Mouse (Mus musculus): ENCODE results near the gene Ccdc180. TPM values are rescaled to one million over a fixed set of nuclear protein-coding genes. Genes with fewer than 3 reads are reported as not detected.

Gene Ccdc180
- total and polyA plus RNA-seq, 3 experiments: 0.20 TPM; not detected in 2

DNA sequence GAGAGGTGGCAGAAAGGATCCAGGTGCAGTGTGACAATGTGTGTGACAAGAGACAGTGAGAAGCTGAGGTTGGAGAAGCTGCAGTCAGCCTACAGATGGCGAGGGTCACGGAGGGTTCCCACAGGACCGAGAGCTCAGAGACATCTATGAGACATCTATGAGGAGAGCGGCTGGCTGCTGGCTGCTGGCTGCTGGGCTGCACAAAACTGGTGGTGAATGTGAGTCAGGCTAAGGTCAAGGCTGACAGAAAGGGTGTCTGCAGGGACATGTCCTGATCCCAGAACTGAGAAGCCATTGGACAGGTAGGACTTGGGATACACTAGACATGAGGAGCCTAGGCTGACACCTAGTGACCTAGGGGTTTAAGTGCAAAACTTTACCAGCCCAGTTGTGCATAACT is 33.9 kb downstream of the Ccdc180 start:
- DNase-seq (ENCODE audit: extremely low read depth): no peak
- Histone ChIP-seq H3K27me3 (replicated peaks) (peaks cover 34% of the 10 kb centered on the region), H3K79me2 (replicated peaks; ENCODE audit: control insufficient read depth, extremely low read depth, insufficient read depth, poor library complexity, severe bottlenecking) (no peaks in the 10 kb centered on the region), H3K9me3 (replicated peaks; ENCODE audit: low read length) (no peaks in the 10 kb centered on the region), H3K27ac (ENCODE audit: insufficient read depth, low read depth) (no peak overlapping the region), H3K4me3 (replicated peaks in 1 of 3; ENCODE audit: low read depth in 2 of 3, low read length in 2 of 3, poor library complexity in 1 of 3) (no peak overlapping the region), H3K9ac (ENCODE audit: insufficient read depth, low read depth) (no peak overlapping the region), H3K4me1 (ENCODE audit: control insufficient read depth in 1 of 2, insufficient read depth in 2 of 2) (no peaks in the 10 kb centered on the region), H3K4me2 (ENCODE audit: insufficient read depth, low read depth, poor library complexity, severe bottlenecking) (no peak overlapping the region), H3K36me3 (replicated peaks in 1 of 2; ENCODE audit: control insufficient read depth in 1 of 2, insufficient read depth in 1 of 2, low read length in 1 of 2) (no peaks in the 10 kb centered on the region)
- dilution Hi-C loops (cut with MboI; ENCODE audit: extremely low pct_ligation_motif_present, extremely low pct_unique_long_range_greater_than_20kb, low sequenced_read_pairs): no loop called here
- in situ Hi-C loops (cut with MboI; ENCODE audit: low pct_ligation_motif_present, low pct_unique_long_range_greater_than_20kb, low sequenced_read_pairs): no loop called here
- TF ChIP-seq JUND (conservative IDR thresholded peaks at IDR 0.05; ENCODE audit: low read depth, low read length): no peak
- TF ChIP-seq CTCF (conservative IDR thresholded peaks at IDR 0.05 in 1 of 2, IDR thresholded peaks at IDR 0.05 in 1 of 2; ENCODE audit: low read depth in 2 of 2, low read length in 2 of 2): peak in 1 of 2 experiments; percentile 26; a peak in 2 of 4 replicates
- peak; percentile 16; the same call in 1 of the 2 replicates for TF ChIP-seq RAD21 (IDR thresholded peaks at IDR 0.05; ENCODE audit: low read depth, low read length)

- H3K9ac ChIP-seq (ENCODE audit: insufficient read depth, low read depth): no peak overlapping the region
- no peak for DNase-seq (ENCODE audit: extremely low read depth)
- dilution Hi-C loops (cut with MboI; ENCODE audit: extremely low pct_ligation_motif_present, extremely low pct_unique_long_range_greater_than_20kb, low sequenced_read_pairs) (no loop called here), in situ Hi-C loops (cut with MboI; ENCODE audit: low pct_ligation_motif_present, low pct_unique_long_range_greater_than_20kb, low sequenced_read_pairs) (no loop called here)
- H3K4me3 ChIP-seq (replicated peaks in 1 of 3; ENCODE audit: low read depth in 2 of 3, low read length in 2 of 3, poor library complexity in 1 of 3): no peak overlapping the region
- peaks cover 18% of the 10 kb centered on the region for H3K27me3 ChIP-seq (replicated peaks)
- H3K79me2 ChIP-seq (replicated peaks; ENCODE audit: control insufficient read depth, extremely low read depth, insufficient read depth, poor library complexity, severe bottlenecking): no peaks in the 10 kb centered on the region
- H3K4me2 ChIP-seq (ENCODE audit: insufficient read depth, low read depth, poor library complexity, severe bottlenecking): no peak overlapping the region
- no peaks in the 10 kb centered on the region for H3K4me1 ChIP-seq (ENCODE audit: control insufficient read depth in 1 of 2, insufficient read depth in 2 of 2)
- TF ChIP-seq EP300 (IDR thresholded peaks at IDR 0.05; ENCODE audit: low read length): no peak
- no peak for TF ChIP-seq JUN (IDR thresholded peaks at IDR 0.05; ENCODE audit: insufficient read depth, low read depth, low read length)
- no peak for TF ChIP-seq ZKSCAN1 (IDR thresholded peaks at IDR 0.05; ENCODE audit: borderline replicate concordance, low read depth, low read length)
- no peak for TF ChIP-seq E2F4 (IDR thresholded peaks at IDR 0.05; ENCODE audit: insufficient replicate concordance, low read depth, low read length)
- TF ChIP-seq NRF1 (IDR thresholded peaks at IDR 0.05; ENCODE audit: low read depth, low read length): no peak
- no peak for TF ChIP-seq ZMIZ1 (IDR thresholded peaks at IDR 0.05; ENCODE audit: low read depth, low read length)
- no peak for TF ChIP-seq MYC (IDR thresholded peaks at IDR 0.05; ENCODE audit: low read depth, low read length)
- TF ChIP-seq MAX (IDR thresholded peaks at IDR 0.05; ENCODE audit: low read length): no peak
- TF ChIP-seq IRF4 (IDR thresholded peaks at IDR 0.05; ENCODE audit: low read depth, low read length): no peak
- TF ChIP-seq MAZ (IDR thresholded peaks at IDR 0.05; ENCODE audit: low read depth, low read length): no peak
- TF ChIP-seq ZNF384 (IDR thresholded peaks at IDR 0.05; ENCODE audit: low read depth, low read length): no peak
- TF ChIP-seq MEF2A (IDR thresholded peaks at IDR 0.05; ENCODE audit: borderline replicate concordance, low read depth, low read length): no peak
- TF ChIP-seq POLR2AphosphoS2 (IDR thresholded peaks at IDR 0.05; ENCODE audit: low read depth, low read length): no peak
- TF ChIP-seq CTCF (conservative IDR thresholded peaks at IDR 0.05 in 1 of 2, IDR thresholded peaks at IDR 0.05 in 1 of 2; ENCODE audit: low read depth in 2 of 2, low read length in 2 of 2): no peak
- no peak overlapping the region for H3K27ac ChIP-seq (ENCODE audit: insufficient read depth, low read depth)
- H3K36me3 ChIP-seq (replicated peaks in 1 of 2; ENCODE audit: control insufficient read depth in 1 of 2, insufficient read depth in 1 of 2, low read length in 1 of 2): no peaks in the 10 kb centered on the region
- no peaks in the 10 kb centered on the region for H3K9me3 ChIP-seq (replicated peaks; ENCODE audit: low read length)
These were observed 38.5 kb downstream of the Ccdc180 start for GRCm38 (mm10) chr4:45928561-45928960.

Data from CH12.LX (cell line).